Mouse (Mus musculus): ENCODE data around the gene Wdr31. TPM values are rescaled to one million over a fixed set of nuclear protein-coding genes. Genes with fewer than 3 reads are reported as not detected.

Wdr31 gene
- total RNA-seq, 2 experiments from 2014 or later = 6.4 to 7.7 TPM

DNA sequence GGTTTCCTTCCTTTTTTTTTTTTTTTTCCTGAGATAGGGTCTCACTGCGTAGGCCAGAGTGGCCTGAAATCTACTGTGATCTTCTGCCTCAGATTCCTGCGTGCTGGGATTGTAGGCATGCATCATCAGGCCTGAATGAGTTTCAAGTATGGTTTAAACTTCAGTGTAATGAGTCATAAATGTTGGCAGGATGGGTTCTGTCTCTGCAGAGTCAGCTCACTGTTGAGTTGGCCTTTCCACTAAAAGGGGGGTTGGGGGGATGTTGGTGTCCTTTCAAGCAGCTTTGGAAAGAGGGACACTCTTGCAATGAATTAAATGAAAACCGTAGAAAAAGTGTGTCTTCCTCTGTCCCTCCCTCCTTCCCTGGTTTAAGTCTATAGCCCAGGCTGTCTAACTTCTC, 71.7 kb downstream of the Wdr31 start:
- DNase-seq (ENCODE audit: low spot score in 2 of 2) = no peak

Other genes with a start within 250 kb of the Wdr31 start
- 10 to 100 TPM; 11.3 to 12.3 TPM for gene Zfp37, start 239.8 kb downstream of the Wdr31 start, total RNA-seq (2021)
- 10 to 100 TPM; 26.3 to 27.6 TPM for gene Slc31a2, start 208.3 kb downstream of the Wdr31 start, total RNA-seq (2021)
- 10 to 100 TPM; 45.1 to 50.9 TPM for gene Fkbp15, start 110.3 kb downstream of the Wdr31 start, total RNA-seq (2021)
- gene Slc31a1, start 110.2 kb downstream of the Wdr31 start, total RNA-seq (2021) = 10 to 100 TPM; 79.7 to 82.3 TPM
- 100 to 1,000 TPM in 1 of 2 experiments, 10 to 100 TPM in 1; 94.2 to 102 TPM for gene Cdc26, start 62.3 kb downstream of the Wdr31 start, total RNA-seq (2021)
- gene Prpf4, start 62.1 kb downstream of the Wdr31 start, total RNA-seq (2021) = 10 to 100 TPM; 26.0 to 27.6 TPM
- under 1 TPM in 1 of 2 experiments, not detected in 1; 0.42 TPM for gene Rnf183, start 35.6 kb downstream of the Wdr31 start, total RNA-seq (2021)
- 1 to 10 TPM; 2.7 to 4.6 TPM for gene Bspry, start 9.2 kb upstream of the Wdr31 start, total RNA-seq (2021)
- 10 to 100 TPM; 14.3 to 14.7 TPM for gene Hdhd3, start 32.6 kb upstream of the Wdr31 start, total RNA-seq (2021)
- gene Alad, start 49.0 kb upstream of the Wdr31 start, total RNA-seq (2021) = 100 to 1,000 TPM; 108 to 110 TPM
- gene Pole3, start 54.2 kb upstream of the Wdr31 start, total RNA-seq (2021) = 10 to 100 TPM; 60.4 to 64.4 TPM
- gene 4933430I17Rik, start 54.5 kb upstream of the Wdr31 start, total RNA-seq (2021) = under 1 TPM; 0.62 to 0.87 TPM
- gene Rgs3, start 89.0 kb upstream of the Wdr31 start, total RNA-seq (2021) = 10 to 100 TPM; 45.4 to 45.5 TPM